Mouse (Mus musculus): ENCODE measurements around the gene Fitm1.

DNA sequence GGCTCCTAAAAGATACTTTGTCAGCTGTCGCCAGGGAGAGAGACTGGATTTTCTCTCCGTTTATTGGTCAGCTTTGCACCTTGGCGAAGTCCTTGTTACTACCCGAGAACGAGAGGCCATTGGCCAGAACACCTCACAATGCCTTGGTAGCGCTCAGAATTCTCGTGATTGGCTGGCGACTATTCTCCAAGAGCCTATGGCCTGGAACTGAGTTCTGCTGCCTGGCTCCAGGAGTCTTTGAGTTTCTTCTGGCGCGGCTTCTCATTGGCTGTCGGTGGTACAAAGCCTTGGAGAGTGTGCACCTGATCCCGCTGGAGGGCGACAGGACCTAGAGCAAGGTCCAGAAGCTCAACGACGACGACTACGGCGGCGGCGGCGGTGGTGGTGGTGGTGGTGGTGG, 42.4 kb downstream of the Fitm1 start, which contains the start of gene Rec8:
- no peak for TF ChIP-seq TAL1 (IDR thresholded peaks at IDR 0.05; ENCODE audit: low read length)
- TF ChIP-seq GATA1 (IDR thresholded peaks at IDR 0.05; ENCODE audit: low read length) = no peak

All from erythroblast, embryonic 14.5 days (primary cell).